Mouse (Mus musculus) intestine, embryonic 16.5 days (tissue): Measurements from ENCODE around the gene C1qa. TPM values are rescaled to one million over a fixed set of nuclear protein-coding genes. Genes with fewer than 3 reads are reported as not detected.

ENCODE experiments used
- ATAC-seq: fragments of 200-750 bp; cut with Nextera tagmentation; 2 replicates; pipeline ENCODE4 v1.8.0; 2017; ENCODE audit warnings: moderate TSS enrichment, moderate library complexity
- H3K27ac ChIP-seq: fragments of 300-500 bp; sonication (generic); 2 replicates; pipeline ENCODE4 v1.5.1; 2014; ENCODE audit warnings: mild to moderate bottlenecking, low read length
- H3K27me3 ChIP-seq: fragments of 300-500 bp; sonication (generic); replicated peaks from 2 replicates; pipeline ENCODE4 v1.6.1; 2014; ENCODE audit warnings: low read length, control low read depth, mixed read lengths; ENCODE audit not compliant: control insufficient read depth, insufficient read depth
- H3K36me3 ChIP-seq: fragments of 300-500 bp; sonication (generic); 2 replicates; pipeline ENCODE4 v1.6.1; 2014; ENCODE audit warnings: low read length, control low read depth; ENCODE audit not compliant: control insufficient read depth, insufficient read depth
- H3K4me1 ChIP-seq: fragments of 300-500 bp; sonication (generic); 2 replicates; pipeline ENCODE4 v1.6.1; 2014; ENCODE audit warnings: low read length, control low read depth, mixed read lengths; ENCODE audit not compliant: control insufficient read depth, insufficient read depth
- H3K4me2 ChIP-seq: fragments of 300-500 bp; sonication (generic); 2 replicates; pipeline ENCODE4 v1.6.1; 2014; ENCODE audit warnings: low read depth, low read length, control low read depth
- H3K4me3 ChIP-seq: fragments of 300-500 bp; sonication (generic); 2 replicates; pipeline ENCODE4 v1.5.1; 2014; ENCODE audit warnings: mild to moderate bottlenecking, low read length
- H3K9ac ChIP-seq: fragments of 300-500 bp; sonication (generic); 2 replicates; pipeline ENCODE4 v1.6.1; 2014; ENCODE audit warnings: low read depth, low read length
- H3K9me3 ChIP-seq: fragments of 300-500 bp; sonication (generic); 2 replicates; pipeline ENCODE4 v1.6.1; 2016; ENCODE audit warnings: low read length, control low read depth; ENCODE audit not compliant: control insufficient read depth
- WGBS: fragments of 180-500 bp; shearing (Covaris S2); extraction: QIAGEN DNeasy Blood & Tissue Kit; methylation state at CpG from one replicate; pipeline ENCODE4 v1.1.7; 2014; 5-methylcytosine and 5-hydroxymethylcytosine counted together
- polyA plus RNA-seq: library from polyadenylated mRNA; unstranded; fragments of >200 nt; fragmentation: Nextera tagmentation; extraction: Ambion mirVana; gene quantifications from 2 replicates; pipeline ENCODE4 v1.2.1, GENCODE M21; 2015

C1qa gene
- 60.4 and 60.6 TPM in 2 replicates for polyA plus RNA-seq

DNA sequence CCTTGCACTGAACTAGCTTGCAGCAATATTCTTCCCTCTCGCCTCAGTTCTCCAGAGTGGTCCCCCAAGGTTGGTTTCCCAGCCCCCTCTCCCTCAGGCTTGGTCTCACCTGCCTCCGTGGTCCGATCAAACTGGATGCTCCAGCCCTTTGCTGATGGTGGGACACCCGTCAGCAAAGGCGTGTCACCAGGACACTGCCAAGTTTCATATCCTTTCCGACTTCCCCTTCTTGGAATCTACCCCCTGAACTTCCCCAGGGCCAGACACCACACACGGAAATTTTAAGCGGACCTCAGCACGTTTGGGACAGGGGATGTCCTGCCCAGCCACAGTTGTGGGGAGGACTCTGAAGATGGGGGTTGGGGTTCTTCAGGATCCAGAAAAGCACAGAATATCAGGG is at the start of gene C1qa:
Gene C1qa, minus strand, starts transcription at position 167 of the 400 bp plus-strand sequence.
- no peak within 1 kb of the TSS; the same call in 1 of the 2 replicates for H3K9ac ChIP-seq
- no peaks in the 10 kb centered on the region for H3K36me3 ChIP-seq
- 69% methylated on average over 9 of the region's 9 CpGs for WGBS
- H3K4me3 ChIP-seq = no peak within 1 kb of the TSS
- H3K4me2 ChIP-seq = no peak within 1 kb of the TSS
- H3K27ac ChIP-seq = peak within 1 kb of the TSS; percentile 64
- H3K27me3 ChIP-seq = peaks cover 9% of the 10 kb centered on the region; the same call in 1 of the 2 replicates
- no peaks in the 10 kb centered on the region for H3K4me1 ChIP-seq
- no peak for ATAC-seq
- no peaks in the 10 kb centered on the region for H3K9me3 ChIP-seq

DNA sequence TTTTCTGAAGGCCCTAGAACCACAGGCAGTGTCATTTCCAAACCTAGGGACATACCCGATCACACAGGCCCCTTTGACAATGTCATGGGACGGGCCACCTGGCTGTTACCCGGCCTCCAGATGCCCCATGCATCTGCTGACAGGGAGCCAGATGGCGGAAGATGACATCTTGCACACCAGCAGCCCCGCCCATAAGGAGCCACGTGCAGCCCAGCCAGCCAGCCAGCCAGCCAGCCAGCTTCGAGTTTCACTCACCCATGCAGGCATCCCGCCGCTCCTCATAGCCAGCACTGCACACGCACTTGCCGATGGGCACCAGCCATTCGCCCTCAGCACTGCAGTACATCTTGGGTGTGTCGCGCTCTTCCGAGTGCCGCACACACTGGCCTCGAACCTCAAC is 46.8 kb upstream of the C1qa start:
- Histone ChIP-seq H3K4me3 (no peak overlapping the region), H3K4me2 (no peak overlapping the region), H3K27ac (no peak overlapping the region), H3K36me3 (no peaks in the 10 kb centered on the region), H3K27me3 (0 out of 2 replicates have a peak, but pooled peaks cover 6% of the 10 kb centered on the region), H3K4me1 (peaks cover 3% of the 10 kb centered on the region; the same call in 1 of the 2 replicates), H3K9ac (no peak overlapping the region), H3K9me3 (no peaks in the 10 kb centered on the region)
- no peak for ATAC-seq
- 58% methylated on average over 17 of the region's 17 CpGs for WGBS

DNA sequence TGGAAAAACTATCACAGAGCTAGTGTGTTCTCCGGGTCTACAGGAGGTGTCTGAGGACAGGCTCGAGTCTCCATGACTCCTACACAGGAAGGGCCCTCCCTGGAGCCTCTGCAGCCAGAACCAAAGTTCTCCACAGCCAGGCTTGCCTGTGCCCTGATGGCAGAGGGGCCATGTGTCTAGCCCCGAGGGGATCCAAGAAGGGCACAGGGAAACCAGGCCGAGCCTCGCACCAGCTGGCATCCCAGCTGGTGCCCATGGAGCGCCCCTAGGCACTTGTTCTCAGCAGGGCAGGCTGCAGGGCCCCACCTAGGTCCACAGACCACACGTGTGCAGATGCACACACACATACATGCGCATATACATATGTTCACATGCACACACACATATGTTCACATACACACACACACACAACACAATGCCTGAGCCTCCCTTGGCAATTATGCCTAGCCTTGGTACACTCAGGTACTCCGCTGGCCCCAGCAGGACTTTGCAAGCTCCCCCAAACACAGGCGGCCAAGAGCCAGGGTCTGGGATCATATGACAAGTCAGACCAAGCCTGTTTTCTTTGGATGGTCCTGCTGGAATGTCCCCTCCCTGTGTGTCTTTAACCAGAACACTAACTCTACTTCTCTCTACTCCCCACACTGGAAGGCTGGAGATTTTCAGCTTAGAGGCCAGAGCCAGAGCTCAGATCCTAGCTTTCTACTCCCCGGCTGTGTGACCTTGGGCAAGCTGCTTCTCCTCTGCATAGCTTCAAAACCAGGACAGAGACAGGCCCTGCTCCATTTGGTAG is 46.2 kb upstream of the C1qa start:
- no peaks in the 10 kb centered on the region for H3K9me3 ChIP-seq
- 76% methylated on average over 11 of the region's 11 CpGs for WGBS
- no peak overlapping the region for H3K9ac ChIP-seq
- H3K27ac ChIP-seq = no peak overlapping the region
- ATAC-seq = no peak
- H3K36me3 ChIP-seq = no peaks in the 10 kb centered on the region
- peaks cover 3% of the 10 kb centered on the region; the same call in 1 of the 2 replicates for H3K4me1 ChIP-seq
- no peak overlapping the region for H3K4me2 ChIP-seq
- H3K27me3 ChIP-seq = 0 out of 2 replicates have a peak, but pooled peaks cover 6% of the 10 kb centered on the region
- H3K4me3 ChIP-seq = no peak overlapping the region

DNA sequence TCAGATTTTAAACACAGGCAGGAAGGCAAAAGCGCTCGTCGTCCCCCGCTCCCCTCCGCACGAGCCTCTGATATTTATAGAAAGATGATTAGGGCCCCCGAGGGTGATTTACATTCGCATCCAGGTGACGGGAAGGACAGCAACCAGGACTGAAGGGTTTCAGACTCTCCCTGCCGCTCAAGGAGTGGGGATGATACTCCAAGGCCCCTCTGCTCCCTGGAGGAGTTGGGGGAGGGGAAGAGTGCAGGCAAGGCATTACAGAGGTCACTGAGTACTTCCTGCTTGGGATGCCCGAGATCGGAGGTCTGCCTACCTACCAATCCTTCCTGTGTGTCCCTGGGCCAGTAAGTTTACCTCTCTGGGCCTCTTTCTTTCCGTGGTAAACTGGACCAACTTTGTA is 44.6 kb upstream of the C1qa start:
- Histone ChIP-seq H3K4me1 (peaks cover 3% of the 10 kb centered on the region; the same call in 1 of the 2 replicates), H3K27me3 (0 out of 2 replicates have a peak, but pooled peaks cover 6% of the 10 kb centered on the region), H3K9me3 (no peaks in the 10 kb centered on the region), H3K27ac (no peak overlapping the region), H3K36me3 (no peaks in the 10 kb centered on the region), H3K9ac (no peak overlapping the region), H3K4me2 (no peak overlapping the region), H3K4me3 (no peak overlapping the region)
- 19% methylated on average over 13 of the region's 13 CpGs for whole genome bisulfite sequencing
- ATAC-seq = no peak

DNA sequence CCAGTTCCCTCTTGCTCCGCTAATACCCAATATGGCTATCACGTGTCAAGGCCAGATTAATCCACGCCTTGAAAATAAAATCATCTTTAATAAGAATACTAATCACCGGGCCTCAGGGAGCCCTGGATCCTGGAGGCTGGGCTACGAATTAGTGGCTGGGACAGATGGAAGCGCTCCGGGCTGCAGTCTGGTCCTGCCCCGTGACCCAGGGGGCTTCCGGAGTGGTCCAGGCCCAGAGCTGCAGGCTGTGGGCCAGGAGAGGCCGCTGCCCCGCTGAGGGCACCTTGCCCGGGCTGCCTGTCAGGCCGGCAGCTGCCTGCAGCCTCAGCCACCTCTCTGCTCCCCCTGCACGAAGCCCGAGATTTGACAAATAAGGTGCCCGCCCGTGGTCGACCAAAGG is 44.2 kb upstream of the C1qa start:
- no peak overlapping the region for H3K4me3 ChIP-seq
- H3K27ac ChIP-seq = no peak overlapping the region
- peaks cover 3% of the 10 kb centered on the region; the same call in 1 of the 2 replicates for H3K4me1 ChIP-seq
- 27% methylated on average over 18 of the region's 18 CpGs for WGBS
- H3K9me3 ChIP-seq = no peaks in the 10 kb centered on the region
- no peaks in the 10 kb centered on the region for H3K36me3 ChIP-seq
- ATAC-seq = no peak
- H3K9ac ChIP-seq = no peak overlapping the region
- 0 out of 2 replicates have a peak, but pooled peaks cover 6% of the 10 kb centered on the region for H3K27me3 ChIP-seq
- no peak overlapping the region for H3K4me2 ChIP-seq

DNA sequence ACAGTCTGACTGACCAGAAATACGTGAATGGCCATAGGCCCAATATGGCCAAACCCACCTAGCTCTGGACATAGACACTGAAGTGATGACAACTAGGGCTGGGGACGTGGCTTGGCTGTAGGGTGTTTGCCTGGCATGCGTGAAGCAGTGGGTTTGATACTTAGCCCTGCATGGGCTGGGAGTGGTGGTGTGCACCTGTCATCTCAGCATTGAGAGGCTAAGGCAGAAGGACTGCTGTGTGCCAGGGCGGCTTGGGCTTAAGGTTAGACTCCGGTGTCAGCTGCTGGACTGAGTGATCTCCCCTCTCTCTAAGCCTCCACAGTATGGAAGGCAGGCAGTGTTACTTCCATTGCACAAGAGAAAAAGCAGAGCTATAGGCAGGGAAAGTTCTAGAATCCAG is 39.3 kb upstream of the C1qa start:
- Histone ChIP-seq H3K9me3 (no peaks in the 10 kb centered on the region), H3K27me3 (no peaks in the 10 kb centered on the region), H3K27ac (no peak overlapping the region), H3K4me3 (no peak overlapping the region), H3K4me2 (no peak overlapping the region), H3K4me1 (peaks cover 3% of the 10 kb centered on the region; the same call in 1 of the 2 replicates), H3K36me3 (no peaks in the 10 kb centered on the region), H3K9ac (no peak overlapping the region)
- ATAC-seq = no peak
- WGBS = 86% methylated on average over 5 of the region's 5 CpGs

DNA sequence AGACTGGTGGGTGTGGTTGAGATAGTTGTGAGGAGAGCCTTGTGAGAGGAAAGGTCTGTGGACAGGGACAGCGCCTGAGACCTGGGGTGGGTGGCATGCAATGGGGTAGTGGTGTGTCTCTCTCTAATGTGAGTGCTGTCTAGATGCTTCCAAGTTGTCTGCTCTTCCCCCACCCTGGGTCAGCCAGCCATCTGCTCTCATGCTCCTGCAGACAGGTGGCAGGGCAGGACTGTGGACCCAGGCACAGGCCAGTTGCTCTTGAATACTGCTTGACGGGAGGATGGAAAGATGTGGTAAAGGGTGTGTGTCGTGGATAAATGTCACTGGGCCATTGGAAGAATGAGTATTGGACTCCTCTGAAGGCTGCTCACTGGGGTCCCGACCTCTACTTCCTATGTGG is 38.7 kb upstream of the C1qa start:
- Histone ChIP-seq H3K27me3 (no peaks in the 10 kb centered on the region), H3K36me3 (no peaks in the 10 kb centered on the region), H3K4me1 (no peaks in the 10 kb centered on the region), H3K27ac (no peak overlapping the region), H3K4me2 (no peak overlapping the region), H3K9me3 (no peaks in the 10 kb centered on the region), H3K9ac (no peak overlapping the region), H3K4me3 (no peak overlapping the region)
- 75% methylated on average over 4 of the region's 4 CpGs for WGBS
- no peak for ATAC-seq

DNA sequence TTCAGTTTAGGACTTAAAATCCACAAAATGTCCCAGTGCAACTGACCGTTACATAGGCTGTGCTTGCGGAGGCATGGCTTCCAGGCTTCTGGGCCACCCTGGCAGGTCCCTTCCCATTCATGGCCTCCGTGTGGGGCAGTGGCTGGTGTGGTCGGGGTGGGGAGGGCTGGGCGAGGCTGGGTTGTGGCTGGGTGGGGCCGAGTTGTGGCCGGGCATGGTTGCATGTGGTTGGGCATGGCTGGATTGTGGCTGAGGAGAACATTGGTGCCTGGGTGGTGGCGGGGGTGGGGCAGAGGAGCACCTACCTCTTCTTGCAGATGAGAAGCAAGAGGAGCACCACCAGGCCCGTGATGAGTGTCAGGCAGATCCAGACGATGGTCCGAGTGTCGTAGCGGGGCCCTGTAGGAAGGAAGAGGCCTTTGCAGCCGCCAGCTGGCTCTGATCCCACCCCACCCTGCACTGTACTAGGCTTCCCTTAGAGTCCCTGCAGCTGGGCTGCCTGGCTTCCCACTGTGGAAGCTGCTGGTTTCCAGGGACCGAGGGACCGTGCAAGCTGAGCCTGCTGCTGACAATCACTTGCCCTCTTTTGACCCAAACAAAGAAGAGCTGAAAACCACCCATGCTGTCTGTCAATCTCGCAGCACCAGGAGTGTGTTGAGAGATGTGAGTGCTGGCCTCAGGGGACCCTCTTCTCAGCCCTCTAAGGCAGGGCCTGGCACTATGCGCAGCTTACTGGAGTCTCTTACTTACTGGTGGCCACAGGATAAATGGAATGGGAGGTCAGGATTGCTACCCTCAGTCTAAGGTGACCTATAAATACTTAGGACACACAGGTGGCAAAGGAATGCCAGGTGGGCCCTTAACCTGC is 36.4 kb upstream of the C1qa start:
- Histone ChIP-seq H3K27ac (no peak overlapping the region), H3K36me3 (no peaks in the 10 kb centered on the region), H3K4me2 (no peak overlapping the region), H3K9me3 (no peaks in the 10 kb centered on the region), H3K27me3 (no peaks in the 10 kb centered on the region), H3K9ac (no peak overlapping the region), H3K4me1 (no peaks in the 10 kb centered on the region), H3K4me3 (no peak overlapping the region)
- WGBS = 55% methylated on average over 18 of the region's 18 CpGs
- peak; percentile 53; the same call in 1 of the 2 replicates for ATAC-seq

DNA sequence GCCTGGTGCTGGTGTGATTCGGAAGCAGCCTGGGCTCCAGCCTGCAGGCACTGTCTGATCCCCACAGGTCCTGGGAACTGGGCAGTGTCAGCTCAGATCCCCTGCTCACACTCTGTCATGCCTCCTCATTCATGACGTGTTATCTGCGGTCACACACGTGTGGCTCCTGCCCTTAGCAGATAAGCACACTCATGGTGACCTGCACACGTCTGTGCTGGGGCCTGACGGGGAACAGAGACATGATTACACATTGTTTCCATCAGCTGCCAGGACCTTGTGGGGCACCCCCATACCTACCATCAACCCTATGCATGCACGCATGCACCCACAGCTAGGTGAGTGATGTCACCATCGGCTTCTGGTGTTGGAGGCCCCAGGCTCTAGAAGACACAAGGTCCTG is 31.9 kb upstream of the C1qa start:
- peak; percentile 31; the same call in 1 of the 2 replicates for ATAC-seq
- WGBS = 83% methylated on average over 8 of the region's 8 CpGs
- Histone ChIP-seq H3K4me2 (no peak overlapping the region), H3K27me3 (peaks cover 5% of the 10 kb centered on the region; the same call in 1 of the 2 replicates), H3K9me3 (no peaks in the 10 kb centered on the region), H3K36me3 (no peaks in the 10 kb centered on the region), H3K9ac (no peak overlapping the region), H3K27ac (no peak overlapping the region), H3K4me3 (no peak overlapping the region), H3K4me1 (no peaks in the 10 kb centered on the region)
